Mouse (Mus musculus): Measurements from ENCODE around the gene Clec10a.

Gene Clec10a

DNA sequence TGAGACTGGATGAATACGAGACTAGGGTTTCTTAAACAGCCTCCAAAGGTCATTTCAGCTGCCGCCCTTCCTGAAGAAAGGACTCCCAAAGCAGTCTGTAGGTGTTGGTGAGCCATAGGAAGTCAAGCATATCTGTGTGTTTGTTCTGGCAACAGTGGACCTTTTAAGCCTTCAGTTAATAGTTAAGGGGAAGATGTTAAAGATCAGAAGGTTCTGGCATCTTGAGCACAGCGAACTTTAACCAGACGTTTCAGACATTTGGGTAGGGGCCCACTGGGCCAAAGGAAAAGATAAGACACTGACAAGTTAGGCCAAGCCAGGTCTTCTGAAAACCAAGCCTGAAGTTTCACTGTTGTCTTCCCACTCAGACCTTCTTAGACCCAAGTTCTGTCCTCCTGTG, 62.0 kb downstream of the Clec10a start:
- H3K27me3 ChIP-seq (ENCODE audit: control insufficient read depth, insufficient read depth, low read length, poor library complexity, severe bottlenecking): peaks cover 3% of the 10 kb centered on the region
- no peaks in the 10 kb centered on the region for H3K36me3 ChIP-seq (ENCODE audit: control insufficient read depth, insufficient read depth, low read length, poor library complexity, severe bottlenecking)
- DNase-seq (ENCODE audit: low read depth, low spot score): no peak

GRCm38 (mm10) chr11:70218741-70219470, 62.9 kb downstream of the Clec10a start:
- peaks cover 3% of the 10 kb centered on the region for H3K27me3 ChIP-seq (ENCODE audit: control insufficient read depth, insufficient read depth, low read length, poor library complexity, severe bottlenecking)
- H3K36me3 ChIP-seq (ENCODE audit: control insufficient read depth, insufficient read depth, low read length, poor library complexity, severe bottlenecking): no peaks in the 10 kb centered on the region
- no peak for DNase-seq (ENCODE audit: low read depth, low spot score)

GRCm38 (mm10) chr11:70219873-70220272, 63.9 kb downstream of the Clec10a start:
- DNase-seq (ENCODE audit: low read depth, low spot score): no peak
- no peaks in the 10 kb centered on the region for H3K27me3 ChIP-seq (ENCODE audit: control insufficient read depth, insufficient read depth, low read length, poor library complexity, severe bottlenecking)
- no peaks in the 10 kb centered on the region for H3K36me3 ChIP-seq (ENCODE audit: control insufficient read depth, insufficient read depth, low read length, poor library complexity, severe bottlenecking)

- Histone ChIP-seq H3K36me3 (ENCODE audit: control insufficient read depth, insufficient read depth, low read length, poor library complexity, severe bottlenecking) (no peaks in the 10 kb centered on the region), H3K27me3 (ENCODE audit: control insufficient read depth, insufficient read depth, low read length, poor library complexity, severe bottlenecking) (no peaks in the 10 kb centered on the region)
- DNase-seq (ENCODE audit: low read depth, low spot score): no peak
Observed at GRCm38 (mm10) chr11:70220323-70220722, 64.3 kb downstream of the Clec10a start.
